Mouse (Mus musculus) kidney, adult 2 months (tissue): ENCODE results near the gene Dnaaf1. TPM values are rescaled to one million over a fixed set of nuclear protein-coding genes. Genes with fewer than 3 reads are reported as not detected.

ENCODE experiments used
- DNase-seq: peaks from one replicate; pipeline ENCODE4 v3.0.0; 2021
- H3K27ac ChIP-seq: fragments of 200-500 bp; 2 replicates; pipeline ENCODE4 v1.5.1; 2012; ENCODE audit warnings: low read depth, low read length, control low read depth, inconsistent platforms; ENCODE audit not compliant: insufficient read depth
- H3K27me3 ChIP-seq: fragments of 200-500 bp; replicated peaks from 2 replicates; pipeline ENCODE4 v1.6.1; 2012; ENCODE audit warnings: mild to moderate bottlenecking, moderate library complexity, low read length, inconsistent platforms; ENCODE audit not compliant: control insufficient read depth, insufficient read depth
- H3K36me3 ChIP-seq: fragments of 200-500 bp; 2 replicates; pipeline ENCODE4 v1.6.1; 2012; ENCODE audit warnings: mild to moderate bottlenecking, moderate library complexity, low read length, inconsistent platforms; ENCODE audit not compliant: control insufficient read depth, insufficient read depth
- H3K4me1 ChIP-seq: fragments of 200-500 bp; 2 replicates; pipeline ENCODE4 v1.6.1; 2011; ENCODE audit warnings: low read length; ENCODE audit not compliant: control insufficient read depth, insufficient read depth
- H3K4me3 ChIP-seq: fragments of 200-500 bp; 2 replicates; pipeline ENCODE4 v1.5.1; 2011; ENCODE audit warnings: mild to moderate bottlenecking, low read depth, low read length, control low read depth; ENCODE audit not compliant: insufficient read depth
- CTCF ChIP-seq: fragments of 200-500 bp; conservative IDR thresholded peaks from 2 replicates; pipeline ENCODE4 v1.5.1; 2011; ENCODE audit warnings: low read depth, mild to moderate bottlenecking, control low read depth, low read length, moderate library complexity, mixed read lengths; ENCODE audit not compliant: insufficient read depth, insufficient read length
- POLR2A ChIP-seq: fragments of 200-500 bp; IDR thresholded peaks from one replicate; pipeline ENCODE4 v1.6.1; 2011; ENCODE audit warnings: low read depth, low read length, control low read depth
- WGBS: fragments of 180-500 bp; shearing (Covaris S2); methylation state at CpG from one replicate; pipeline ENCODE4 v1.1.7; 2018; 5-methylcytosine and 5-hydroxymethylcytosine counted together
- polyA plus RNA-seq: library from polyadenylated mRNA; depleted of rRNA; stranded (reverse); fragments of >200 nt; gene quantifications from 2 replicates; pipeline ENCODE4 v1.2.3, GENCODE M21; 2012

Gene Dnaaf1
- polyA plus RNA-seq, 1 experiment, result 0.42 TPM

- Histone ChIP-seq H3K27ac (no peak overlapping the region), H3K4me1 (no peaks in the 10 kb centered on the region), H3K4me3 (no peak overlapping the region), H3K36me3 (no peaks in the 10 kb centered on the region), H3K27me3 (no peaks in the 10 kb centered on the region)
- DNase-seq, result no peak
- 68% methylated on average over 4 of the region's 4 CpGs for WGBS
- TF ChIP-seq CTCF (no peak), POLR2A (no peak)
These were observed 47.5 kb downstream of the Dnaaf1 start for GRCm38 (mm10) chr8:119622555-119622954.

- no peak for DNase-seq
- 85% methylated on average over 8 of the region's 8 CpGs for WGBS
- Histone ChIP-seq H3K27ac (no peak overlapping the region), H3K4me3 (no peak overlapping the region), H3K4me1 (no peaks in the 10 kb centered on the region), H3K36me3 (no peaks in the 10 kb centered on the region), H3K27me3 (no peaks in the 10 kb centered on the region)
- TF ChIP-seq POLR2A (no peak), CTCF (no peak)
These were observed 48.0 kb downstream of the Dnaaf1 start for GRCm38 (mm10) chr8:119623061-119623460.

GRCm38 (mm10) chr8:119623744-119624143, 48.7 kb downstream of the Dnaaf1 start:
- Histone ChIP-seq H3K36me3 (no peaks in the 10 kb centered on the region), H3K4me1 (no peaks in the 10 kb centered on the region), H3K27ac (no peak overlapping the region), H3K27me3 (no peaks in the 10 kb centered on the region), H3K4me3 (no peak overlapping the region)
- TF ChIP-seq CTCF (no peak), POLR2A (no peak)
- DNase-seq, result no peak
- WGBS, result 89% methylated on average over 1 of the region's 1 CpGs

DNA sequence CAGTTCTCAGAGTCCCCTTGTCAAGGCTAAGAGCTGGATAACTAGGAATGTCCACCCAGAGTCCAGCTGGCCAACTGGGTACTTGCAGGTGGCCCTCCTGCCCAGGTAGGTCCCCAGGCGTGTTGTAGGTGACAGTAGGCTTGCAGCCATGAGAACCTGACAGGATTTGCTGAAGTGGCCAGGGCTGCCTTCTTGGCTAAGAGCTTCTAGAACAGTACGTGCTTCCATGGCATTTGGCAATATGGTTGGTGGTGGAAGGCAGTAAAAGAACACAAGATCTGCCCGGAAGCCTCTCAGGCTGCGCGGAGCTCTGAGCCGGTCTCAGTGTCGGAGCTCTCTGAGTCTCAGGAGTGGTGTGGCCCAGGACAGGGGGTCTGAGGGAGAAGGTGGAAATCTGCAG, 49.9 kb downstream of the Dnaaf1 start:
- no peak overlapping the region for H3K27ac ChIP-seq
- no peaks in the 10 kb centered on the region for H3K4me1 ChIP-seq
- TF ChIP-seq CTCF (no peak), POLR2A (no peak)
- no peaks in the 10 kb centered on the region for H3K36me3 ChIP-seq
- no peak overlapping the region for H3K4me3 ChIP-seq
- no peaks in the 10 kb centered on the region for H3K27me3 ChIP-seq
- 91% methylated on average over 7 of the region's 7 CpGs for WGBS
- no peak for DNase-seq

- Histone ChIP-seq H3K4me3 (no peak overlapping the region), H3K4me1 (no peaks in the 10 kb centered on the region), H3K36me3 (no peaks in the 10 kb centered on the region), H3K27me3 (no peaks in the 10 kb centered on the region), H3K27ac (no peak overlapping the region)
- 91% methylated on average over 22 of the region's 22 CpGs for WGBS
- TF ChIP-seq CTCF (no peak), POLR2A (no peak)
- DNase-seq, result no peak
These were observed 50.8 kb downstream of the Dnaaf1 start for GRCm38 (mm10) chr8:119625788-119626187.

- Histone ChIP-seq H3K36me3 (no peaks in the 10 kb centered on the region), H3K4me1 (no peaks in the 10 kb centered on the region), H3K27me3 (no peaks in the 10 kb centered on the region), H3K27ac (no peak overlapping the region), H3K4me3 (no peak overlapping the region)
- DNase-seq, result no peak
- WGBS, result 92% methylated on average over 7 of the region's 7 CpGs
- TF ChIP-seq POLR2A (no peak), CTCF (no peak)
These were observed 52.2 kb downstream of the Dnaaf1 start for GRCm38 (mm10) chr8:119627199-119627598.

DNA sequence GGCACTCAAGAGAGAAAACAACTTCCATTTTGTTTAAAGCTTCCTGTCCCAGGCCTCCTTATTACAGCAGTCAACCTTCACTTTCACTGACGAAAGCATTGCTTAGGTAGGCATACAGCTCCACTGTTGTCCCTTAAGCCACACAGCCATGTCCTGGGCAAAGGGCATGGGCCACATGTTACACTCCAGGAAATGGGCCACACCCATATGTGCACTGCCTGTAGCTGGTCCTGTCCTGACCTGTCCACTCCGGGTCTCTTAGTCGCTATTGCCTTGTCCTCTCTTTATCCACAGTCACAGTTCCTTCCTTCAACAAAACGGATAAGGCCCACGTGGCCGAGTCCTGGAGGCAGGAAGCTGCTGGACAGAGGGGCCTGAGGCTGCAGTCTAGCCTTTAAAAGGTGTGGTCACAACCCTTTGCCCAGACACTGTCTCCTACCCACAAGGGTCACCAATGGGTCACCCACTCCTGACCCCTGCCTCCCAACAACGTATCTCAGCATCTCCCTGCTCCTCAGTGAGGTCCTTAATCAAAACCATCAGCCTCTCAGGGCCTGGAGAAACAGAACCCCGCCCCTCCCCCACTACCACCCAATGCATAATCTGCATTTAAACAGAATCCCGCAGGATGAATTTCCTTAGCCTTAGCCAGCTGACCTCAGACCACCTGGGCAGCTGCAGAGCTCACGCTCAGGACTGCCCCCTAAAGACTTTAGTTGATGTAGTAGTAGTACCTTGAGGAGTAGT, 52.8 kb downstream of the Dnaaf1 start:
- Histone ChIP-seq H3K27ac (no peak overlapping the region), H3K36me3 (no peaks in the 10 kb centered on the region), H3K4me3 (no peak overlapping the region), H3K4me1 (no peaks in the 10 kb centered on the region), H3K27me3 (no peaks in the 10 kb centered on the region)
- WGBS, result 59% methylated on average over 10 of the region's 10 CpGs
- no peak for DNase-seq
- no peak for TF ChIP-seq POLR2A
- TF ChIP-seq CTCF, result no peak
